In genomic region chr5:125155451-125155850, GRCm38 (mm10) we compare ENCODE assay signal across 11 mouse cellular contexts. TPM values are rescaled to one million over a fixed set of nuclear protein-coding genes. Genes with fewer than 3 reads are reported as not detected.
DNase-seq lines count a peak whose midpoint lies in the region; ATAC-seq and TF ChIP-seq lines count a peak whose summit lies in the region.
"Had no signal": no experiment of that assay in that cellular context is flagged by ENCODE, and none has a peak within 500 bp of the region (broad histone marks: within the 10 kb centered on the region; RNA-seq: fewer than 3 reads in every experiment).

No protein-coding gene starts in this region.

- ATAC-seq in intestine, embryonic 15.5 days: no peak
- ATAC-seq in intestine, postnatal 0 days: no peak
- no peak for ATAC-seq in forebrain, embryonic 14.5 days
- no peak for ATAC-seq in intestine, embryonic 16.5 days
- no peak for ATAC-seq in neural tube, embryonic 15.5 days (ENCODE audit: low FRiP score)

- H3K4me3 ChIP-seq in intestine, embryonic 15.5 days (replicated peaks): no peak overlapping the region
- H3K4me3 ChIP-seq in intestine, postnatal 0 days (ENCODE audit: low read depth, low read length): no peak overlapping the region
- H3K4me3 ChIP-seq in forebrain, embryonic 14.5 days (ENCODE audit: low read depth, low read length): no peak overlapping the region
- no peak overlapping the region for H3K4me3 ChIP-seq in intestine, embryonic 16.5 days (ENCODE audit: low read length)
- H3K4me3 ChIP-seq in neural tube, embryonic 15.5 days (replicated peaks): no peak overlapping the region
- H3K4me3 ChIP-seq: kidney, embryonic 15.5 days had no signal

- 0 out of 2 replicates have a peak overlapping the region, but pooled peaks have one; percentile 27 for H3K27ac ChIP-seq in intestine, embryonic 15.5 days
- no peak overlapping the region for H3K27ac ChIP-seq in intestine, postnatal 0 days (ENCODE audit: low read depth, low read length)
- H3K27ac ChIP-seq in forebrain, embryonic 14.5 days (ENCODE audit: low read depth, low read length): peak overlapping the region; percentile 97
- 0 out of 2 replicates have a peak overlapping the region, but pooled peaks have one; percentile 19 for H3K27ac ChIP-seq in intestine, embryonic 16.5 days (ENCODE audit: low read length)
- peak overlapping the region; percentile 89 for H3K27ac ChIP-seq in neural tube, embryonic 15.5 days (replicated peaks)
- H3K27ac ChIP-seq: kidney, embryonic 15.5 days; liver, embryonic 14.5 days had no signal

- no peaks in the 10 kb centered on the region for H3K9me3 ChIP-seq in intestine, embryonic 15.5 days
- no peaks in the 10 kb centered on the region for H3K9me3 ChIP-seq in intestine, postnatal 0 days (ENCODE audit: control insufficient read depth)
- no peaks in the 10 kb centered on the region for H3K9me3 ChIP-seq in forebrain, embryonic 14.5 days (replicated peaks; ENCODE audit: control insufficient read depth, low read length)
- no peaks in the 10 kb centered on the region for H3K9me3 ChIP-seq in intestine, embryonic 16.5 days (ENCODE audit: control insufficient read depth, low read length)
- no peaks in the 10 kb centered on the region for H3K9me3 ChIP-seq in neural tube, embryonic 15.5 days (replicated peaks)
- H3K9me3 ChIP-seq: kidney, embryonic 15.5 days had no signal

- H3K36me3 ChIP-seq in intestine, embryonic 15.5 days: no peaks in the 10 kb centered on the region
- no peaks in the 10 kb centered on the region; the same call in 1 of the 2 replicates for H3K36me3 ChIP-seq in intestine, postnatal 0 days (ENCODE audit: control insufficient read depth, insufficient read depth)
- H3K36me3 ChIP-seq in forebrain, embryonic 14.5 days (ENCODE audit: control insufficient read depth, insufficient read depth, low read length): no peaks in the 10 kb centered on the region
- H3K36me3 ChIP-seq in intestine, embryonic 16.5 days (ENCODE audit: control insufficient read depth, insufficient read depth, low read length): no peaks in the 10 kb centered on the region
- H3K36me3 ChIP-seq in neural tube, embryonic 15.5 days: no peaks in the 10 kb centered on the region
- H3K36me3 ChIP-seq: kidney, embryonic 15.5 days had no signal

- intact Hi-C loops in heart, postnatal 14 days (cut with DNase I): no loop called here

- 88% methylated on average over 4 of the region's 4 CpGs for WGBS in intestine, embryonic 15.5 days
- 90% methylated on average over 4 of the region's 4 CpGs for WGBS in intestine, postnatal 0 days
- 85% methylated on average over 4 of the region's 4 CpGs for WGBS in forebrain, embryonic 14.5 days
- 84% methylated on average over 4 of the region's 4 CpGs for WGBS in intestine, embryonic 16.5 days
- 82% methylated on average over 4 of the region's 4 CpGs for WGBS in neural tube, embryonic 15.5 days

- no peak for TF ChIP-seq CTCF in intestine, postnatal 0 days (IDR thresholded peaks at IDR 0.05; ENCODE audit: low read depth)

- peaks cover 90% of the 10 kb centered on the region for H3K4me1 ChIP-seq in intestine, embryonic 15.5 days (replicated peaks)
- H3K4me1 ChIP-seq in intestine, postnatal 0 days (replicated peaks; ENCODE audit: control insufficient read depth, insufficient read depth, low read length): peaks cover 32% of the 10 kb centered on the region
- H3K4me1 ChIP-seq in forebrain, embryonic 14.5 days (ENCODE audit: control insufficient read depth, insufficient read depth, low read length): peaks cover 98% of the 10 kb centered on the region
- H3K4me1 ChIP-seq in intestine, embryonic 16.5 days (ENCODE audit: control insufficient read depth, insufficient read depth, low read length): peaks cover 87% of the 10 kb centered on the region
- H3K4me1 ChIP-seq in neural tube, embryonic 15.5 days: peaks cover 99% of the 10 kb centered on the region

- no peak for DNase-seq in forebrain, embryonic 14.5 days (ENCODE audit: low spot score)
- DNase-seq in yolk sac, embryonic 10.5 days (ENCODE audit: low spot score): no peak
- no peak for DNase-seq in c-Kit-positive CD71-positive TER-119-positive erythroid progenitor cells, embryonic 14.5 days (ENCODE audit: low spot score)
- DNase-seq in heart, postnatal 14 days: no peak
- DNase-seq: thymus, postnatal 4 days had no signal

- H3K27me3 ChIP-seq in intestine, embryonic 15.5 days (replicated peaks): no peaks in the 10 kb centered on the region
- no peaks in the 10 kb centered on the region for H3K27me3 ChIP-seq in intestine, postnatal 0 days (replicated peaks; ENCODE audit: control insufficient read depth, insufficient read depth, low read length)
- H3K27me3 ChIP-seq in forebrain, embryonic 14.5 days (replicated peaks; ENCODE audit: control insufficient read depth, insufficient read depth, low read length): no peaks in the 10 kb centered on the region
- no peaks in the 10 kb centered on the region for H3K27me3 ChIP-seq in intestine, embryonic 16.5 days (replicated peaks; ENCODE audit: control insufficient read depth, insufficient read depth, low read length)
- H3K27me3 ChIP-seq in neural tube, embryonic 15.5 days (replicated peaks): no peaks in the 10 kb centered on the region
- H3K27me3 ChIP-seq: kidney, embryonic 15.5 days had no signal

- no peak overlapping the region for H3K9ac ChIP-seq in intestine, embryonic 15.5 days
- H3K9ac ChIP-seq in intestine, postnatal 0 days (ENCODE audit: low read depth, low read length): no peak overlapping the region
- peak overlapping the region; percentile 22; the same call in 1 of the 2 replicates for H3K9ac ChIP-seq in forebrain, embryonic 14.5 days (ENCODE audit: low read length)
- H3K9ac ChIP-seq in intestine, embryonic 16.5 days (ENCODE audit: low read depth, low read length): no peak overlapping the region
- H3K9ac ChIP-seq in neural tube, embryonic 15.5 days (replicated peaks): no peak overlapping the region
- H3K9ac ChIP-seq: kidney, embryonic 15.5 days; liver, embryonic 14.5 days had no signal

- H3K4me2 ChIP-seq in intestine, embryonic 15.5 days (replicated peaks): no peak overlapping the region
- H3K4me2 ChIP-seq in intestine, postnatal 0 days (replicated peaks; ENCODE audit: low read depth): no peak overlapping the region
- no peak overlapping the region for H3K4me2 ChIP-seq in forebrain, embryonic 14.5 days (ENCODE audit: low read length)
- no peak overlapping the region for H3K4me2 ChIP-seq in intestine, embryonic 16.5 days (ENCODE audit: low read depth, low read length)
- H3K4me2 ChIP-seq in neural tube, embryonic 15.5 days: no peak overlapping the region
- H3K4me2 ChIP-seq: kidney, embryonic 15.5 days had no signal

RNA-seq across cellular contexts. Expression of gene Ncor2, which starts 23.6 kb away (rescaled TPM):
- 19.9 and 20.0 TPM in 2 replicates for polyA plus RNA-seq in intestine, embryonic 15.5 days (2015; fragmentation: Nextera tagmentation; extraction: Ambion mirVana)
- polyA plus RNA-seq in intestine, postnatal 0 days (2015; fragmentation: Nextera tagmentation; extraction: Ambion mirVana): 7.1 and 7.6 TPM in 2 replicates
- polyA plus RNA-seq in forebrain, embryonic 14.5 days (2014; fragmentation: Nextera tagmentation; extraction: Ambion mirVana): 15.1 and 22.3 TPM in 2 replicates
- 13.1 and 14.4 TPM in 2 replicates for polyA plus RNA-seq in intestine, embryonic 16.5 days (2015; fragmentation: Nextera tagmentation; extraction: Ambion mirVana)
- 24.2 and 28.5 TPM in 2 replicates for polyA plus RNA-seq in neural tube, embryonic 15.5 days (2015; fragmentation: Nextera tagmentation; extraction: Ambion mirVana)
- total RNA-seq in heart, postnatal 14 days (2021): 10 to 100 TPM; 89.1 to 98.5 TPM
